Mouse (Mus musculus): ENCODE results near the gene Olfr809.

The Olfr809 gene

GRCm38 (mm10) chr10:129774338-129774737 is at the start of gene Olfr809:
TSS of gene Olfr809 (plus strand) at chr10:129774638.
- DNase-seq (ENCODE audit: low spot score in 2 of 2) = no peak

GRCm38 (mm10) chr10:129729275-129729674 is 45.2 kb upstream of the Olfr809 start, which contains the start of gene Olfr805:
TSS of gene Olfr805 (minus strand) at chr10:129729375.
- no peak for DNase-seq (ENCODE audit: low spot score in 2 of 2)

GRCm38 (mm10) chr10:129741821-129742220 is 32.6 kb upstream of the Olfr809 start, which contains the start of gene Olfr806:
TSS of gene Olfr806 (minus strand) at chr10:129741921.
- DNase-seq (ENCODE audit: low spot score in 2 of 2) = no peak

DNA sequence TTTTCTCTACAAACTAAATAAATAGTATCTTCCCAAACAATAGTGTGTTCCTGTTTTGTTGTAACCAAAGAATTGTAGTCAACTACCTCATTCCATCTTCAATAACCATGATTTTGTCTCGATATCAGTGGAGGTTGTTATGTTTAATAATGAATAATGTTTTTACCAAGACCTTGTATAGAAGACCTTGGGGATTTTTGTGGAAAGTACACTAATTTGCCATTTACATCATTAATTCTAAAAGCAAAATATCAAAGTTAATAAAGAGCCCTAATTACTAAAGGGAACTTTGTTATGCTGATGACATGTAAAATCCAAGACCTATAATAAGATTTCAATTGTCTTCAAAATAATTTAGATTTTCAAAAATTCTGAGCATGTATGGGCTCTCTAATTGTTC is 16.7 kb upstream of the Olfr809 start, which contains the start of gene Olfr807:
Olfr807 (minus strand) TSS at position 101 of the 400 bp plus-strand sequence.
- no peak for DNase-seq (ENCODE audit: low spot score in 2 of 2)

- no peak for DNase-seq (ENCODE audit: low spot score in 2 of 2)
Observed at GRCm38 (mm10) chr10:129765182-129765581, 9.3 kb upstream of the Olfr809 start, which contains the start of gene Olfr808. TSS of gene Olfr808 (plus strand) at chr10:129765482.

- DNase-seq (ENCODE audit: low spot score in 2 of 2) = no peak
Observed at GRCm38 (mm10) chr10:129778123-129778522, 3.7 kb downstream of the Olfr809 start.

DNA sequence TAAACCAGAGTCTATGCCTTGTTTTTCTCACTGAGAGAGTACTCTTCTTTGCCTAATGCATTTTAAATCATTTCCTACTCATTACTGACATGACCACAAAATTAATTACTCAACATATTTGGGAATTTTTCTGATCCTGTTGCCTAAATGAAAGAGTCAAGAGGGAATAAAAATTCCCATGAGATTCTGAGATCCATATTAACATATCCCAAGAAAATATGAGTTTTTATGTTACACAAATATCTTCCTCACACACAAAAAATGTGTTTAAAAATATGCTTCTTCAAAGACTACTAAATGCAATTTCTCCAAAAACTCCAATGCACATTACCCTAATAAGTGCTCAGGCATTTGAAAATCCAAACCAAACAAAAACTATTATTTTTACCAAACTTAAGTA is 20.4 kb downstream of the Olfr809 start, which contains the start of gene Olfr810:
Olfr810 (minus strand) TSS at position 101 of the 400 bp plus-strand sequence.
- DNase-seq (ENCODE audit: low spot score in 2 of 2) = no peak

DNA sequence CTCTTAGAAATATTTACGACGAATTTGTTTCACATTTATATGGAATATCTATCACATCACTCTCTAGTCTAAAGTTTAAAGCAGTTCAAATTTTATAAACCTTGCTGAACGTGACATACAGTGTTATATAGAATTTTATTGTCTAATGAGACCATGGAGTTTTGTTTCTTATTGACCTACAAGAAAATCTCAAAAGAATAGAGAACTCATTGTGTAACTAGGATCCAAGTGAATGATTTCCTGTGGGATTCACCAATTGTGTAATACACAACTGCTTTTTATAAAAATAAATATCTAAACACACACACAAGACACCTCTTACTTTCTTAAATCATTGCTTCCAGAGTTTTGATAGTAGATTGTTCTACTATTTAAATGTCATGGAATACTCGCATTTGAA is 29.9 kb downstream of the Olfr809 start, which contains the start of gene Olfr811:
Olfr811 (minus strand) TSS at position 101 of the 400 bp plus-strand sequence.
- DNase-seq (ENCODE audit: low spot score in 2 of 2) = no peak
